Mouse (Mus musculus): Measurements from ENCODE around the gene Uqcc1. TPM values are rescaled to one million over a fixed set of nuclear protein-coding genes. Genes with fewer than 3 reads are reported as not detected.

Uqcc1 gene
- 80.5 and 107 TPM in 2 replicates for polyA plus RNA-seq (2015; fragmentation: Nextera tagmentation; extraction: Ambion mirVana)

GRCm38 (mm10) chr2:155929531-155930442, at the start of gene Uqcc1:
Gene Uqcc1, minus strand, starts transcription at chr2:155930310.

GRCm38 (mm10) chr2:155956134-155957059, 26.3 kb upstream of the Uqcc1 start, which contains the start of gene Cep250:
Gene Cep250, plus strand, starts transcription at chr2:155956458.

GRCm38 (mm10) chr2:155945124-155945523, 15.0 kb upstream of the Uqcc1 start, which contains the start of gene Gdf5:
Gene Gdf5, minus strand, starts transcription at chr2:155945367.

GRCm38 (mm10) chr2:155940681-155941080, 10.6 kb upstream of the Uqcc1 start, which contains the start of gene Gm15557:
Gene Gm15557, plus strand, starts transcription at chr2:155940728.

GRCm38 (mm10) chr2:155834732-155835131, 95.4 kb downstream of the Uqcc1 start, which contains the start of gene Fam83c:
Gene Fam83c, minus strand, starts transcription at chr2:155834854.

GRCm38 (mm10) chr2:155826630-155827424, 103.3 kb downstream of the Uqcc1 start, which contains the start of gene Eif6:
Gene Eif6, minus strand, starts transcription at chr2:155826925.

GRCm38 (mm10) chr2:155819392-155819448, 110.9 kb downstream of the Uqcc1 start, which contains the start of gene BC029722:
Gene BC029722, minus strand, starts transcription at chr2:155819426.

Other genes with a start within 250 kb of the Uqcc1 start
- 89.8 and 124 TPM in 2 replicates for gene Trpc4ap, start 237.9 kb downstream of the Uqcc1 start, polyA plus RNA-seq (2015; fragmentation: Nextera tagmentation; extraction: Ambion mirVana)
- 30.0 and 59.7 TPM in 2 replicates for gene Edem2, start 200.8 kb downstream of the Uqcc1 start, polyA plus RNA-seq (2015; fragmentation: Nextera tagmentation; extraction: Ambion mirVana)
- not detected in 2 replicates for gene Gm17581, start 194.4 kb downstream of the Uqcc1 start, polyA plus RNA-seq (2015; fragmentation: Nextera tagmentation; extraction: Ambion mirVana)
- 14.1 and 22.1 TPM in 2 replicates for gene Procr, start 179.2 kb downstream of the Uqcc1 start, polyA plus RNA-seq (2015; fragmentation: Nextera tagmentation; extraction: Ambion mirVana)
- gene Mmp24, start 155.0 kb downstream of the Uqcc1 start, polyA plus RNA-seq (2015; fragmentation: Nextera tagmentation; extraction: Ambion mirVana), result 1.3 and 1.5 TPM in 2 replicates
- 58.7 and 116 TPM in 2 replicates for gene BC029722, start 110.9 kb downstream of the Uqcc1 start, polyA plus RNA-seq (2015; fragmentation: Nextera tagmentation; extraction: Ambion mirVana)
- 166 and 202 TPM in 2 replicates for gene Eif6, start 103.4 kb downstream of the Uqcc1 start, polyA plus RNA-seq (2015; fragmentation: Nextera tagmentation; extraction: Ambion mirVana)
- 0.05 and 0.12 TPM in 2 replicates for gene Fam83c, start 95.5 kb downstream of the Uqcc1 start, polyA plus RNA-seq (2015; fragmentation: Nextera tagmentation; extraction: Ambion mirVana)
- gene Gm15557, start 10.4 kb upstream of the Uqcc1 start, polyA plus RNA-seq (2015; fragmentation: Nextera tagmentation; extraction: Ambion mirVana), result 0.19 and 0.97 TPM in 2 replicates
- gene Gdf5, start 15.1 kb upstream of the Uqcc1 start, polyA plus RNA-seq (2015; fragmentation: Nextera tagmentation; extraction: Ambion mirVana), result 0.63 and 0.97 TPM in 2 replicates
- 5.5 and 9.7 TPM in 2 replicates for gene Cep250, start 26.1 kb upstream of the Uqcc1 start, polyA plus RNA-seq (2015; fragmentation: Nextera tagmentation; extraction: Ambion mirVana)
- gene 6430550D23Rik, start 77.7 kb upstream of the Uqcc1 start, polyA plus RNA-seq (2015; fragmentation: Nextera tagmentation; extraction: Ambion mirVana), result 1.1 and 2.0 TPM in 2 replicates
- 226 and 249 TPM in 2 replicates for gene Ergic3, start 77.7 kb upstream of the Uqcc1 start, polyA plus RNA-seq (2015; fragmentation: Nextera tagmentation; extraction: Ambion mirVana)
- gene Fer1l4, start 122.6 kb upstream of the Uqcc1 start, polyA plus RNA-seq (2015; fragmentation: Nextera tagmentation; extraction: Ambion mirVana), result 0.13 TPM in 1 of 2 replicates, not detected in the other
- gene Spag4, start 134.9 kb upstream of the Uqcc1 start, polyA plus RNA-seq (2015; fragmentation: Nextera tagmentation; extraction: Ambion mirVana), result 2.7 and 4.2 TPM in 2 replicates
- 26.5 and 28.3 TPM in 2 replicates for gene Cpne1, start 181.7 kb upstream of the Uqcc1 start, polyA plus RNA-seq (2015; fragmentation: Nextera tagmentation; extraction: Ambion mirVana)
- 8.5 and 12.1 TPM in 2 replicates for gene Rbm12, start 181.7 kb upstream of the Uqcc1 start, polyA plus RNA-seq (2015; fragmentation: Nextera tagmentation; extraction: Ambion mirVana)
- gene Gm28036, start 196.8 kb upstream of the Uqcc1 start, polyA plus RNA-seq (2015; fragmentation: Nextera tagmentation; extraction: Ambion mirVana), result 4.5 and 7.1 TPM in 2 replicates
- gene Romo1, start 213.7 kb upstream of the Uqcc1 start, polyA plus RNA-seq (2015; fragmentation: Nextera tagmentation; extraction: Ambion mirVana), result 691 and 754 TPM in 2 replicates
- 66.9 and 114 TPM in 2 replicates for gene Nfs1, start 213.9 kb upstream of the Uqcc1 start, polyA plus RNA-seq (2015; fragmentation: Nextera tagmentation; extraction: Ambion mirVana)
- gene Rbm39, start 249.9 kb upstream of the Uqcc1 start, polyA plus RNA-seq (2015; fragmentation: Nextera tagmentation; extraction: Ambion mirVana), result 340 and 572 TPM in 2 replicates